Mouse (Mus musculus): Measurements from ENCODE around the gene Dlat. TPM values are rescaled to one million over a fixed set of nuclear protein-coding genes. Genes with fewer than 3 reads are reported as not detected.

The Dlat gene
- polyA plus RNA-seq (2012; rRNA removed) (24.3 and 30.4 TPM in 2 replicates), polyA plus RNA-seq (2014; fragmentation: Nextera tagmentation; extraction: Ambion mirVana) (49.5 and 57.3 TPM in 2 replicates)

DNA sequence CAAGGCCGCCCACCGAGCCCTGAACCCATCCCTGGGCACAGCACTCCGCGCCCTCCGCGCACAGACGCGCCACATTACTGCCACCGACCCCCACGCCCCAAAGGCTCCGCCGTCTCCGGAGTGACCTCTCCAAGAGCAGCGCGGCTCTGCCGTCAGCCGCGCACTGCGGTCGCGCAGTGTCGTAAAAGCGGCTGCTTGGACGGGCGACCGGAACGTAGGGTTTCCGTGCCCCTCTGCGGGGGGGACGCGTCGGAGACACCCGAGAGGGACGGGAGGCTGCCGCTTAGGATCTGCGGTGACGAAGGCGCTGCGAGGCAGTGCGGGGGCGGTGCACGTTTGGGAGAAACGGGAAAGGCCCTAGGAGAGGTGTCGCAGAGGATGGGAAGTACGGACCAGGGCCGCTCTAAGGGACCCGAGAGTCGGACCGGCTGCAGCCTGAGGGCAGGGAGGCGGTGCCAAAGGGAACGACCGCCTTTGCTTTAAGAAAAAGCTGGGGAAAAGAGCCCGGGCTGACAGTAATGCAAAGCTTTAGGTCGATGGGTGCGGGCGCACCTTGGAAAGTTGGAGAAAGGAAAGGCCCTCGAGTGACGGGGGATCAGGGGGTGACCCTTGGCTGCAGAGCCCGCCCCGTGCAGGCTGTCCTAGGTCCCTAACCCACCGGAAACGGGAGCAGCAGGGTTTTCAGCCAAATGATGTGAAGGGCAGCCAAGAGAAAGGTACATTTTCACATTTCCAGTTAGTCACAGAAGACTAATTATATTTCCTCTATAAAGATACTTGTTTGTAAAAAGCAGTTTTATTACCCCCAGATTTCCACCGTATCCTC is at the start of gene Dlat:
Dlat (minus strand) TSS at position 389 of the 826 bp plus-strand sequence.
- WGBS: 2% methylated on average over 62 of the region's 63 CpGs

DNA sequence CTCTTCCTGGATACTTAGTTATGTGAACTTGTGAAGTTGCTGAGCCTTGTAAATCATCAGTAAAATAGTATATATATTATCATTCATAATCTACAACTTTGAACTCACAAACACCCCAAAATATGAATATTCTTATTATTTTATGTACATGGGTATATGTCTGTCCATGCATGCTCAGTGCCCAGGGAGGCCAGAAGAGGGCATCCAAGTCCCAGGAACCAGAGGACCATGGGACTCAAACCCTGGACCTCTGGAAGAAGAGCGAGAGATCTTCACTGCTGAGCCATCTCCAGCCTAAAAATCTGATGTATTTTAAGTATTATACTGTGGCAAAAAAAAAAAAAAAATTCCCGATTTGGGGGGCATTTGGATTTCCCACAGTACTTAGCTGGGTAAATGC is 49.5 kb upstream of the Dlat start:
- no peak overlapping the region for H3K4me2 ChIP-seq (replicated peaks; ENCODE audit: low read depth, low read length, severe bottlenecking)
- H3K4me3 ChIP-seq (replicated peaks; ENCODE audit: low read length): no peak overlapping the region
- H3K9ac ChIP-seq (ENCODE audit: low read depth, low read length, severe bottlenecking): no peak overlapping the region
- no peak for DNase-seq (ENCODE audit: low spot score)
- no peaks in the 10 kb centered on the region for H3K9me3 ChIP-seq (ENCODE audit: control insufficient read depth, low read length)
- TF ChIP-seq POLR2A (IDR thresholded peaks at IDR 0.05; ENCODE audit: borderline replicate concordance, extremely low read depth, insufficient read depth, insufficient read length): no peak
- H3K4me1 ChIP-seq (ENCODE audit: control insufficient read depth, insufficient read depth, low read length): no peaks in the 10 kb centered on the region
- H3K27ac ChIP-seq (replicated peaks; ENCODE audit: low read depth, low read length): no peak overlapping the region
- H3K27me3 ChIP-seq (ENCODE audit: control insufficient read depth, insufficient read depth, low read length): no peaks in the 10 kb centered on the region
- 32% methylated on average over 2 of the region's 2 CpGs for WGBS
- H3K36me3 ChIP-seq (ENCODE audit: control insufficient read depth, insufficient read depth, low read length): peaks cover 18% of the 10 kb centered on the region
- ATAC-seq (ENCODE audit: low FRiP score, low read depth): no peak

More for the DNA sequence above, at the start of gene Dlat:
- no peaks in the 10 kb centered on the region for H3K27me3 ChIP-seq (ENCODE audit: control insufficient read depth, insufficient read depth, low read length)
- H3K9me3 ChIP-seq (ENCODE audit: control insufficient read depth, low read length): no peaks in the 10 kb centered on the region
- ATAC-seq (ENCODE audit: low FRiP score, low read depth) (peak; percentile 95), DNase-seq (ENCODE audit: low spot score) (peak; percentile 87)
- TF ChIP-seq POLR2A (IDR thresholded peaks at IDR 0.05; ENCODE audit: borderline replicate concordance, extremely low read depth, insufficient read depth, insufficient read length): peak; percentile 88; the same call in 1 of the 2 replicates
- H3K4me1 ChIP-seq (ENCODE audit: control insufficient read depth, insufficient read depth, low read length): peaks cover 11% of the 10 kb centered on the region; the same call in 1 of the 2 replicates
- H3K27ac ChIP-seq (replicated peaks; ENCODE audit: low read depth, low read length): peak within 1 kb of the TSS; percentile 85
- peak within 1 kb of the TSS; percentile 96 for H3K4me3 ChIP-seq (replicated peaks; ENCODE audit: low read length)
- H3K4me2 ChIP-seq (replicated peaks; ENCODE audit: low read depth, low read length, severe bottlenecking): peak within 1 kb of the TSS; percentile 45
- H3K36me3 ChIP-seq (ENCODE audit: control insufficient read depth, insufficient read depth, low read length): peaks cover 24% of the 10 kb centered on the region
- H3K9ac ChIP-seq (ENCODE audit: low read depth, low read length, severe bottlenecking): peak within 1 kb of the TSS; percentile 87

DNA sequence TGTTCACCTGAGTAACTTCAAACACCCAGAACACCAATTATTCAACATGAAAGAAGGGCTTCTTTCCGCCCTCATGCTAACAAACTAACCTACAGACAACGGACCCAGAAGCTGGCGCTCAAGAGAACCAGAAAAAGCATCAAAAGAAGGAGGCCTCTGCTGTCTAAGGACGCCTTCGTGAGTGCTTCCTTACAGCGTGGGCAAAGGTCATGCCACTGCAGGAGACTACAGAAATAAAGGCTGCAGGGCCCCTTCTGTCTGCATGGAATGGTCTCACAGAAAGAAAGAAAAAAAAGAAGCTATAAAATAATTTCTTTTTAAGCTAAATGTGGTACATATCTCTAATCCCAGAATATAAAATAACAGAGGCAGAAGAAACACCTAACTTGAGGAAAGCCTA is 45.3 kb upstream of the Dlat start:
- H3K9ac ChIP-seq (ENCODE audit: low read depth, low read length, severe bottlenecking): no peak overlapping the region
- 77% methylated on average over 6 of the region's 6 CpGs for WGBS
- H3K36me3 ChIP-seq (ENCODE audit: control insufficient read depth, insufficient read depth, low read length): peaks cover 27% of the 10 kb centered on the region
- no peaks in the 10 kb centered on the region for H3K9me3 ChIP-seq (ENCODE audit: control insufficient read depth, low read length)
- H3K27me3 ChIP-seq (ENCODE audit: control insufficient read depth, insufficient read depth, low read length): no peaks in the 10 kb centered on the region
- no peak overlapping the region for H3K27ac ChIP-seq (replicated peaks; ENCODE audit: low read depth, low read length)
- TF ChIP-seq POLR2A (IDR thresholded peaks at IDR 0.05; ENCODE audit: borderline replicate concordance, extremely low read depth, insufficient read depth, insufficient read length): no peak
- DNase-seq (ENCODE audit: low spot score) (no peak), ATAC-seq (ENCODE audit: low FRiP score, low read depth) (no peak)
- no peak overlapping the region for H3K4me3 ChIP-seq (replicated peaks; ENCODE audit: low read length)
- no peak overlapping the region for H3K4me2 ChIP-seq (replicated peaks; ENCODE audit: low read depth, low read length, severe bottlenecking)
- H3K4me1 ChIP-seq (ENCODE audit: control insufficient read depth, insufficient read depth, low read length): no peaks in the 10 kb centered on the region

DNA sequence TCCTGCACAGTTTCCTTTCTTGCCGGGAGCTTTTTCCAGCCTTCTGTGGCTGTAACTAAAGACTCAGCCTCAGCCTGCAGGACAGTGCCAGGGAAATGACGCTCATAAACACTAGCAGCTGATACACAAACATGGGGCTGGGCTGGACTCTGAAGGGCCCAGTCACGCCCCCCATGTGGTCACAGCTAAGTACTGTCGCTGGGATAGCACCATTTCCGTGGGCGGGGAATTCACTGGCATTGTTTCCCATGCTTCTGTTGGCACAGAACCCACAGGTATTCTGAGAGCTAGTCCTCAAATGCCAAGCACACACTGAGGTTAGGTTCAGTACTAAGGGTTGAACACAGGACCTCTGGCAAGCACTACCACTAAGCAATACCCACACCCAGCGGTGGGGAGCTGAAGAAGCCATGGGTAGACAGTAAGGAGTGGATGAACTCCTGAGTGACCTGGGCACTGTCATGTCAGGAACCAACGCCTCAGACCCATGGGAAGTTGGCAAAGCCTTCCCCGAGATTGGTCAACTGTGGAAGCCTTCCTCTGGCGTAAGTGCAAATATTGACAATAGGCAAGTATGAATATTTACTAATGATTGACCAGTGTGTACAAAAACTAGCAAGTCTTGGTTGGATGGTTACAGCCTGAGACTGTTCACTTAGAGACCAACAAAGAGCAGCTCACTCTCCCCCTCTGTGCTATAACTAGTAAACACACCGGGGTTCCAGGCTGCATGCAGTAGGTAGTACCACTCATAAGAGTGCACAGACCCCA is 41.5 kb upstream of the Dlat start:
- no peak overlapping the region for H3K4me2 ChIP-seq (replicated peaks; ENCODE audit: low read depth, low read length, severe bottlenecking)
- WGBS: 55% methylated on average over 11 of the region's 11 CpGs
- peaks cover 12% of the 10 kb centered on the region; the same call in 1 of the 2 replicates for H3K36me3 ChIP-seq (ENCODE audit: control insufficient read depth, insufficient read depth, low read length)
- H3K9me3 ChIP-seq (ENCODE audit: control insufficient read depth, low read length): no peaks in the 10 kb centered on the region
- no peaks in the 10 kb centered on the region for H3K27me3 ChIP-seq (ENCODE audit: control insufficient read depth, insufficient read depth, low read length)
- TF ChIP-seq POLR2A (IDR thresholded peaks at IDR 0.05; ENCODE audit: borderline replicate concordance, extremely low read depth, insufficient read depth, insufficient read length): no peak
- no peak for ATAC-seq (ENCODE audit: low FRiP score, low read depth)
- no peak overlapping the region for H3K27ac ChIP-seq (replicated peaks; ENCODE audit: low read depth, low read length)
- no peak for DNase-seq (ENCODE audit: low spot score)
- peaks cover 8% of the 10 kb centered on the region for H3K4me1 ChIP-seq (ENCODE audit: control insufficient read depth, insufficient read depth, low read length)
- H3K4me3 ChIP-seq (replicated peaks; ENCODE audit: low read length): no peak overlapping the region
- no peak overlapping the region for H3K9ac ChIP-seq (ENCODE audit: low read depth, low read length, severe bottlenecking)
